Comparison of ENCODE assay signal across 11 mouse cellular contexts in genomic region chr16:32635314-32635713, GRCm38 (mm10). TPM values are rescaled to one million over a fixed set of nuclear protein-coding genes. Genes with fewer than 3 reads are reported as not detected.
A peak's percentile ranks its signal among the peaks of the same experiment; 100 is the strongest.
DNase-seq lines count a peak whose midpoint lies in the region; ATAC-seq and TF ChIP-seq lines count a peak whose summit lies in the region.
"Had no signal": no experiment of that assay in that cellular context is flagged by ENCODE, and none has a peak within 500 bp of the region (broad histone marks: within the 10 kb centered on the region; RNA-seq: fewer than 3 reads in every experiment).

No protein-coding gene starts in this region.

- no peak for TF ChIP-seq POLR2A in kidney, adult 2 months (IDR thresholded peaks at IDR 0.05; ENCODE audit: low read depth, low read length)

- H3K4me2 ChIP-seq in midbrain, embryonic 14.5 days (ENCODE audit: low read length): no peak overlapping the region
- H3K4me2 ChIP-seq in liver, embryonic 16.5 days (ENCODE audit: low read depth, low read length): no peak overlapping the region
- H3K4me2 ChIP-seq: heart, embryonic 13.5 days had no signal

- no peaks in the 10 kb centered on the region for H3K4me1 ChIP-seq in kidney, adult 2 months (ENCODE audit: control insufficient read depth, insufficient read depth, low read length)
- no peaks in the 10 kb centered on the region for H3K4me1 ChIP-seq in midbrain, embryonic 14.5 days (ENCODE audit: control insufficient read depth, insufficient read depth, low read length)
- H3K4me1 ChIP-seq in midbrain, embryonic 10.5 days: peaks cover 9% of the 10 kb centered on the region; the same call in 1 of the 2 replicates
- H3K4me1 ChIP-seq in liver, embryonic 16.5 days (ENCODE audit: control insufficient read depth, low read depth, low read length): peaks cover 6% of the 10 kb centered on the region

- no peaks in the 10 kb centered on the region for H3K9me3 ChIP-seq in midbrain, embryonic 14.5 days (ENCODE audit: control insufficient read depth, low read length)
- H3K9me3 ChIP-seq in midbrain, embryonic 10.5 days (replicated peaks): no peaks in the 10 kb centered on the region
- no peaks in the 10 kb centered on the region for H3K9me3 ChIP-seq in liver, embryonic 16.5 days (replicated peaks; ENCODE audit: control insufficient read depth, low read length)
- H3K9me3 ChIP-seq: heart, embryonic 13.5 days had no signal

- peak; percentile 53 to 57 for DNase-seq in cerebellum, postnatal 10 days
- no peak for DNase-seq in cerebellum, postnatal 4 days (ENCODE audit: low spot score in 2 of 2)
- peak; percentile 17 for DNase-seq in kidney, adult 2 months
- DNase-seq in kidney, adult 9 months: no peak
- DNase-seq in midbrain, embryonic 14.5 days: peak; percentile 40
- no peak for DNase-seq in midbrain, embryonic 10.5 days (ENCODE audit: low spot score)
- DNase-seq in frontal cortex, adult 2 months (ENCODE audit: extremely low spot score in 1 of 2, low spot score in 1 of 2): no peak
- DNase-seq: kidney, adult 11 months; lung, postnatal 14 days had no signal

- ATAC-seq in midbrain, embryonic 14.5 days (ENCODE audit: low FRiP score, low TSS enrichment): no peak
- ATAC-seq in liver, embryonic 16.5 days (ENCODE audit: low read depth): no peak

- H3K9ac ChIP-seq in midbrain, embryonic 14.5 days (replicated peaks; ENCODE audit: low read length): no peak overlapping the region
- H3K9ac ChIP-seq in liver, embryonic 16.5 days (ENCODE audit: low read depth, low read length): no peak overlapping the region
- H3K9ac ChIP-seq: heart, embryonic 13.5 days had no signal

- H3K36me3 ChIP-seq in kidney, adult 2 months (ENCODE audit: control insufficient read depth, insufficient read depth, low read length): peaks cover 2% of the 10 kb centered on the region; the same call in 1 of the 2 replicates
- H3K36me3 ChIP-seq in midbrain, embryonic 14.5 days (ENCODE audit: control insufficient read depth, insufficient read depth, low read length): peaks cover 21% of the 10 kb centered on the region
- H3K36me3 ChIP-seq in midbrain, embryonic 10.5 days: peaks cover 30% of the 10 kb centered on the region
- H3K36me3 ChIP-seq in liver, embryonic 16.5 days (ENCODE audit: control insufficient read depth, insufficient read depth): peaks cover 32% of the 10 kb centered on the region

- H3K27me3 ChIP-seq in kidney, adult 2 months (replicated peaks; ENCODE audit: control insufficient read depth, insufficient read depth, low read length): no peaks in the 10 kb centered on the region
- H3K27me3 ChIP-seq in midbrain, embryonic 14.5 days (ENCODE audit: control insufficient read depth, insufficient read depth, low read length): no peaks in the 10 kb centered on the region
- H3K27me3 ChIP-seq in midbrain, embryonic 10.5 days (ENCODE audit: low read depth, poor library complexity, severe bottlenecking): no peaks in the 10 kb centered on the region
- no peaks in the 10 kb centered on the region for H3K27me3 ChIP-seq in liver, embryonic 16.5 days (ENCODE audit: control insufficient read depth, insufficient read depth, low read depth, low read length)

- peak; percentile 31; the same call in 1 of the 2 replicates for TF ChIP-seq CTCF in kidney, adult 2 months (conservative IDR thresholded peaks at IDR 0.05; ENCODE audit: insufficient read depth, insufficient read length, low read depth, low read length)

- no peak overlapping the region for H3K4me3 ChIP-seq in kidney, adult 2 months (ENCODE audit: insufficient read depth, low read depth, low read length)
- H3K4me3 ChIP-seq in midbrain, embryonic 14.5 days (replicated peaks; ENCODE audit: low read depth, low read length): no peak overlapping the region
- no peak overlapping the region for H3K4me3 ChIP-seq in midbrain, embryonic 10.5 days
- H3K4me3 ChIP-seq in liver, embryonic 16.5 days (ENCODE audit: low read depth, low read length): no peak overlapping the region
- H3K4me3 ChIP-seq: heart, embryonic 13.5 days had no signal

- no peak overlapping the region for H3K27ac ChIP-seq in kidney, adult 2 months (ENCODE audit: insufficient read depth, low read depth, low read length)
- no peak overlapping the region for H3K27ac ChIP-seq in midbrain, embryonic 14.5 days (replicated peaks; ENCODE audit: low read depth, low read length)
- no peak overlapping the region for H3K27ac ChIP-seq in midbrain, embryonic 10.5 days (replicated peaks)
- 0 out of 2 replicates have a peak overlapping the region, but pooled peaks have one; percentile 10 for H3K27ac ChIP-seq in liver, embryonic 16.5 days (ENCODE audit: low read length)
- H3K27ac ChIP-seq: heart, embryonic 13.5 days had no signal

- 73% methylated on average over 3 of the region's 3 CpGs for WGBS in kidney, adult 2 months
- 77% methylated on average over 3 of the region's 3 CpGs for WGBS in midbrain, embryonic 14.5 days
- WGBS in midbrain, embryonic 10.5 days: 84% methylated on average over 3 of the region's 3 CpGs
- WGBS in liver, embryonic 16.5 days (ENCODE audit: insufficient replicate concordance): 77% methylated on average over 3 of the region's 3 CpGs

RNA-seq across cellular contexts. Expression of gene Tnk2, which starts 8.4 kb away (rescaled TPM):
- polyA plus RNA-seq in kidney, adult 2 months (2012; rRNA removed): 35.8 and 40.8 TPM in 2 replicates
- 15.5 and 17.6 TPM in 2 replicates for polyA plus RNA-seq in midbrain, embryonic 14.5 days (2014; fragmentation: Nextera tagmentation; extraction: Ambion mirVana)
- polyA plus RNA-seq in midbrain, embryonic 10.5 days (2016; fragmentation: Nextera tagmentation; extraction: Ambion mirVana): 8.4 and 9.8 TPM in 2 replicates
- polyA plus RNA-seq in liver, embryonic 16.5 days (2015; fragmentation: Nextera tagmentation; extraction: Ambion mirVana): 2.7 and 2.8 TPM in 2 replicates
- polyA plus RNA-seq in frontal cortex, adult 2 months (2012; rRNA removed): 175 and 204 TPM in 2 replicates

RNA-seq across cellular contexts. Expression of gene Tfrc, which starts 26.6 kb away (rescaled TPM):
- polyA plus RNA-seq in kidney, adult 2 months (2012; rRNA removed): 7.9 and 12.0 TPM in 2 replicates
- 31.8 and 69.8 TPM in 2 replicates for polyA plus RNA-seq in midbrain, embryonic 14.5 days (2014; fragmentation: Nextera tagmentation; extraction: Ambion mirVana)
- polyA plus RNA-seq in midbrain, embryonic 10.5 days (2016; fragmentation: Nextera tagmentation; extraction: Ambion mirVana): 68.7 and 71.9 TPM in 2 replicates
- 317 and 331 TPM in 2 replicates for polyA plus RNA-seq in liver, embryonic 16.5 days (2015; fragmentation: Nextera tagmentation; extraction: Ambion mirVana)
- 86.9 and 96.3 TPM in 2 replicates for polyA plus RNA-seq in frontal cortex, adult 2 months (2012; rRNA removed)

Comparison
In these comparisons a context has a peak if more than half of its experiments do, and no peak if none do; other contexts are left out.
1. DNase-seq: peak in cerebellum, postnatal 10 days (2 of 2), kidney, adult 2 months (single experiment) and midbrain, embryonic 14.5 days (single experiment); none in cerebellum, postnatal 4 days (0 of 2), kidney, adult 9 months (single experiment), midbrain, embryonic 10.5 days (single experiment) and frontal cortex, adult 2 months (0 of 2).